Mouse (Mus musculus): ENCODE measurements around the gene Inppl1.

The Inppl1 gene

GRCm38 (mm10) chr7:101837606-101838471, at the start of gene Inppl1:
Gene Inppl1, minus strand, starts transcription at chr7:101838229.
- peak; percentile 78 for DNase-seq (ENCODE audit: low spot score)

DNA sequence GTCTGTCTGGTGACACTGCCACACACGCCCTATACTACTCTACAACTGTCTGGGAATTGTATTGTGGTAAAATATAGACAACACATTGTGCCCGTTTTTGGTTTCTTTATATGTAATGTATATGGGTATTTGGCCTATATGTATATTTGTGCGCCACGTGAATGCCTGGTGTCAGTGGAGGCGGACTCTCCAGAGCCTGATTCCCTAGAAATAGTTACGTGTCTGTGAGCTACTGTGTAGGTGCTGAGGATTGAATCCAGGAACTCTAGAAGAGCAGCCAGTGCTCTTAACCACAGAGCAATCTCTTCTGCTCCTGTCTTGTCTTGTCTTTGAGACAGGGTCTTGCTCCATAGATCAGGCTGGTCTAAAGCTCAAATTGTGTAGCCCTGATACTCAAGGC, 48.2 kb upstream of the Inppl1 start:
- DNase-seq (ENCODE audit: low spot score) = no peak

- DNase-seq (ENCODE audit: low spot score) = no peak
Measured at GRCm38 (mm10) chr7:101884160-101884559, 46.1 kb upstream of the Inppl1 start.

DNA sequence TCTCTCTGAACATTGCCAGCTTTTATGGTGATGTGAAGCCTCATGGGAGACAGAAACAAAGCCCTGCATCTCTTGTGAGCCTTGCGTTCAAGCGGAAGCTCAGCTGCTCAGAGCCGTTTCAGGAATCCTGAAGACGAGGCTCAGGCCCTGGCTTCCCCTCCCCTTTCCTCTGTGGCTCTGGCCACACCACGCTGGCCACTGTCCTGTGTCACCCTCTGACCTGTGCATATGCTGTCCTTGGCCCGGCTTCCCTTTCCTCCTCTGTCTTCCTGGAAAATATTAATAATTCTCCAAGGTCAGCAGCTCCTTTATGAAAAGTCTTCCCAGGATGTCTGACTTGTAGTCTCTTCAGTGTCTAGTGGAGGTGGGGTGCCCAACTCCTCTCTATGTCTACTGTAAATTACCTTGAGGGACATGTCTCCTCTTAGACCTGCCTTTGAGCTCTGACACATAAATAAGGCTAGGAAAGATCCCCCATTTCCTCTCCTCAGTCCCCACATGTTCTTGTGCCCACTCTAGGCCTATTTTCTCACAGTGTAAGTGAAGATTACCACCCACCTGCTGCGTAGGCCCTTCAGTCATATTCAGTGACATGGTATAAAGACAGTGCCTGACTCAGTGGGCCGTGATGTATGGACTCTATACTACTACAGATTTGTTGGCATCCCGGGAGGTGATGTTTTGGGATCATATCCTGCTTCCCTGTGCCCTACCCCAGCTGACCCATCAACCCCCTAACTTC, 44.6 kb upstream of the Inppl1 start:
- no peak for DNase-seq (ENCODE audit: low spot score)

GRCm38 (mm10) chr7:101880855-101881254, 42.8 kb upstream of the Inppl1 start:
- DNase-seq (ENCODE audit: low spot score) = peak; percentile 46

DNA sequence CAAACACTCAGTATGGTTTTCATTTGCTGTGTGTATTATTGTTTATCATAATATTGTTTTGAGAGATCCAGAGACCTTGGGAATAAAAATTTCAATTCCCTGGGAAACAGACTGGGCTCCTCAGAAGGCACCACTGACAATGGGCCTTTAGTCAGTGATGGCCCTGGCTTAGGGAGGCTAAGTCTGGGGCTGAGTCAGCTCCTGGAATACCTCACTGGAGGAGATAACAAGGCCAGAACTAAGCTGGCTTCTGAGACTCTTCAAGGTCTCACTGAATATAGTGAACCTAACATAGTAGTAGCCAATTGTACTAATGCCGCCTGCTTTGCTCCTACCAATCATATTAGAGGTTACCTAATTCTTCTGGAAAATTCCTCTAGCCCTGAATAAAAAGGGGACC, 37.9 kb upstream of the Inppl1 start:
- DNase-seq (ENCODE audit: low spot score) = no peak

GRCm38 (mm10) chr7:101871296-101871695, 33.3 kb upstream of the Inppl1 start:
- no peak for DNase-seq (ENCODE audit: low spot score)

DNA sequence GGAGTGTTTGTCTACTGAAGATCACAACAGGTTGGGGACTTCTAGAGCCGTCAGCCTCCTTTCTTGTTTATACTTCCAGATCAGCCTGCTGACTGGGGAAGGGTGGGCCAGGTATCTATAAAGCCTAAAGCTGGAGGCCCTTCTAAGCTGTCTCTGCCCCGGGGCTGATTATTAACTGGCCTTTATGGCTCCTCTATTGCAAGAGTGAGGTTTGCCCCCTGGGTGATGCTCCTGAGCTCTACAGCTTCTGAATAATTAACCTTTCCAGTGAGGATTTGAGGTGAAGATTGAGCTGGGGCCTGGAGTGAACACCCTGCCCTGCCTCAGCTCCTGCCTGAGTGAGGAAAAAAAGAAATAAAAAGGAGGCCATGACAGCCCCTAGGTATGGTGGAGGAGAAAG, 32.6 kb upstream of the Inppl1 start, which contains the start of gene Folr1:
Gene Folr1, minus strand, starts transcription at position 160 of the 400 bp plus-strand sequence.
- no peak for DNase-seq (ENCODE audit: low spot score)

- DNase-seq (ENCODE audit: low spot score) = no peak
Measured at GRCm38 (mm10) chr7:101869163-101869500, 31.1 kb upstream of the Inppl1 start.

DNA sequence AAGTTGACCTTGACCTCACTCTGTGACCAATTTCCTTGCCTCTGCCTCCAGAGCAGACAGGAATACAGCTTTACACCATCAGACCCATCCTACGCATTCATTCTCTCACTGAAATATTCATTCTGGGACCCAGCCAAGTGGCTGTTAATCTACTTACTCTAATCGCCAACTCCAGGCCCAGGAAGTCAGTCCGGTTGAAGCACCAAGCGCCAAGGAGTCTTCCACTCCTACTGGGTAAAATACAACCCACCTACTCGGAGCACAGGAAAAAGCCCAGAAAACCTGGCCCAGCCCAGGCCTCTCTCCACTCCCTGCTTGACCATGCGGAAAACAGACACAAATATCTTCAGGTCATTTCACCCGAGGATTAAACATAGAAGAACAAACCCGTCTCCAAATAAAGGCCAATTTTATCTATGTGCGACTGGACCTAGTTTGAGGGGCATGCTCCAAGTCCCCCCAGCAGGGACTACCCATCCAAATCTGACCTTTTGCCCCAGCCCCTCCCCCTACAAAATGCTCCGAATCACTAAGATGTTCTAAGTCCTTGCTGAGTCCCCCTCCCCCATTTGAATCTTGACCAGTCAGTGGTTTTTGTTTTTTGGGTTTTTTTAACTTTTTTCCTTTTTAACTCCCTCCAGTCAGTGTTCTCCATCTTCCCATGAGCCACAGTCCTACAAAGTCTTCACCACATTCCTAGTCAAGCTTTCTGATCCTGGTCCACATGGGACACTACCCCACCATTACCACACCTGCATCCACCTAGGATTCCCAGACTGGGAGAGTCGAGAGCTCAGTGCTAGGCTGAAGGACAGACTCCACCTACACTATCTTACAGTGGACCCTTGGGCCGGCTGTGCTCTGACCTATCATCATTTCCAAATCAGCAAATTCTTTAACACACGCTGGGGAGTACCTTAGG, 30.5 kb upstream of the Inppl1 start:
- no peak for DNase-seq (ENCODE audit: low spot score)

DNA sequence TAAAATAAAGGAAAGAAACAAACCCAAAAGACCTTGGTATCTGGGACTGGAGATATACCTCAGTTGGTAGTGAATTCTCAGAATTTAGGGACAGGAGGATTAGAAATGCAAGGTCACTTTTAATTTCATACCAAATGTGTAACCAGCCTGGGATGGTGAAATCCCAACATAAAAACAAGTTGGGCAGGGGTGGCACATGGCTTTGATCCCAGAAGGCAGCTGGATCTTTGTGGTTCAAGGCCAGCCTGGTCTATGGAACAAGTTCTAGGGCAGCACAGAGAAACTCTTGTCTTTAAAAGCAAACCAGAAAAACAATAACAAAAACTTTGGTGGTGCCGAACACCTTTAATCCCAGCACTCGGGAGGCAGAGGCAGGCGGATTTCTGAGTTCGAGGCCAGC, 29.5 kb upstream of the Inppl1 start:
- no peak for DNase-seq (ENCODE audit: low spot score)

DNA sequence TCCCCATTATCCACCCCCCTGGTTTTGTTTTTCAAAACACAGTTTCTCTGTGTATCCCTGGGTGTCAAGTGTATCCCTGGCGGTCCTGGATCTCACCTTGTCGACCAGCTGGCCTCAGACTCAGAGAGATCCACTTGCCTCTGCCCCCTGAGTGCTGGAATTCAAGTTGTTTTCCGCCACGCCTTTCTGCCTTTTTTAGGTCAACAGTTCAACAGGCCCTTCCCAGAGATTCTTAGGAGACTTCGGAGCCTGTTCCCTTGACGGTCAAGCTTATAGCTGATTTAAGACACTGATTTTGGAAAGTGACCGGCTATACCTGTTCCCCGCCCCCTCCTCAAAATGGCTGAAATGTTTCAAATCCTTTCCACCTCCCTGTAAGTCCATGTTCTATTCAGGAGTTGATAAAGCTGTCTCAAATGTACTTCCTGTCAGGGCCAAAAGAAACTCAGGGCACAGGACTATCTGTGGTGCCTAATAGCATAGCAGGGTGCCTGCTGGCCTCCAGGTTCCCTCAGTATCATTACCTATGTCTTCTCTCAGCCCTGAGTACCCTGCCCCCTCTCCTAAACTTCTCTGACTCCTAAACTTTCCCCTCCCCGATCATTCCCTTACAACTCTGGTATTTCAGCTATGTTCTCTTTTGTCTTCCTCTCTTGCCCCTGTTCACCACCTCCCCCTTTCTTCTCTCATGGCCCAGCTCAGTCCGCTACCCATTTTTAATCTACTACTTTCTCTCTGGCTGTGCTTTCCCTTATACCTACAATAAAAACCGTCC, 28.6 kb upstream of the Inppl1 start:
- no peak for DNase-seq (ENCODE audit: low spot score)

DNA sequence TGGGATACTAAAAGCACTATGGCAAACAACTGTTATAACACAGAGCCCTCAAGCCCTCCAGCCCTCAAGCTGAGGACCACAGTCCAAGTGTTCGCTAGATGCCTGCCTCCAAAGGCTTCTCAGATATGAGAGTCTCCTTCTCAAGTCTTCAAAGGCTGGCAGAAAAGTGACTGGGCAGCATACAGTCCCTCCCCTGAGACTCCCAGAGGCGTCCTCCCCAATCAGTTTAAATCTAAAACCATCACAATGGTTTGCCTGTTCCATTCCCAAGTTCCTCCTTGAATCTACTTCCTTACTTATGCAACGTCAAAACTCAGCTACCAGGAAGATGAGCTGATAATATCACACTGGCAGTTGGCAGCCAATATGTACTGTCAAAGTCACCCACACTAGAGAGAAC, 25.4 kb upstream of the Inppl1 start, which contains the start of gene Anapc15:
Gene Anapc15, plus strand, starts transcription at position 301 of the 400 bp plus-strand sequence.
- no peak for DNase-seq (ENCODE audit: low spot score)

GRCm38 (mm10) chr7:101862291-101862690, 24.3 kb upstream of the Inppl1 start:
- no peak for DNase-seq (ENCODE audit: low spot score)

DNA sequence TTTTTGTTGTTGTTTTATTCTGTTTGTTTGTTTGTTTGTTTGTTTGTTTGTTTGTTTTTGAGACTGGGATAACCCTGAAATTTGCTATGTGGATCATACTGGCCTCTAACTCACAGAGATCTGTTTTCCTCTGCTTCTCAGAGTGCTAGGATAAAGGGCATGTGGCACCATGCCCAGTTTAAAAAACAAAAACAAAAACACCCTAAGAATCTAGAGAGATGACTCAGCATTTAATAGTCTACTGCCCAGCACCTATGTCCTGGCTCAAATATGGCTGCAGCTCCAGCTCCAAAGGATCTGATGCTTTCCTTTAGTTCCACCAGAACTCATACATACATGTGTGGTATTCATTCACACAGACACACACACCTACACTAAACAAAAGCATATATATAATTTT, 22.9 kb upstream of the Inppl1 start:
- no peak for DNase-seq (ENCODE audit: low spot score)

GRCm38 (mm10) chr7:101858362-101858761, 20.3 kb upstream of the Inppl1 start:
- peak; percentile 28 for DNase-seq (ENCODE audit: low spot score)

- no peak for DNase-seq (ENCODE audit: low spot score)
Measured at GRCm38 (mm10) chr7:101857094-101857493, 19.1 kb upstream of the Inppl1 start, which contains the start of gene Folr2. Gene Folr2, minus strand, starts transcription at chr7:101857194.

DNA sequence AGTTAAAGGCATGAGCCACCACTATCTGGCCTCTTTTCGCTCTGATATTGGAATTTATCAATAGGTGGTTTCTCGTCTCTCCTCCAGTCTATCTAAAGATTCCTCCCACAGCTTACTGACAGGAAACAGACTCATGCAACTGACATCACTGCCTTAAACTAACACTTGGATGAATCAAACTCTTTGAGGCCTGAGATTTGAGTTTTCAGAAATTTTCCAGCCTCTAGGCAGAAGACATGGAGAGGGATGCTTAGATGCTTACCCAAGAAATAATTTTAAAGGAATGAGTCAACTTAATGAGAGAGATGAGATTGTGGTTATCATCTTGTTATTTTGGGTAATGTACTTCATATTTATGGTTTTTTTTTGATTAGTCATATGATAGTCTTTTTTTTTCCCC, 15.8 kb upstream of the Inppl1 start:
- no peak for DNase-seq (ENCODE audit: low spot score)

DNA sequence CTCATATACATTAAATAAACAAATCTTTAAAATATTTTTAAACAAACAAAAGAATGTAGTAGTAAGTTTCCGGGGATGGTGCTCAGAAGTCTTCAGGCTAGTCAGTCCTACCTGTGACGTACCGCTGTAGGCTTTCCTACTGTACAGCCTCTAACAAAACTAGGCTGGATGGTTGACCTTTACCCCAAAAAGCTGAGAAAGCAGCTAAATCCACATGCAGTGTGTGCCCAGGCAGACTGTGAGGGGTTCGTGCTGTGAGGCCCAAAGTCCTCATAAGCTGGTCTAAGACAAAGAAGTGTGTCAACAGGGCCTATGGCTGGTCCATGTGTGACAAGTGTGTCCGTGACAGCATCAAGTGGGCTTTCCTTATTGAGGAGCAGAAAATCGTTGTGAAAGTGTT, 14.8 kb upstream of the Inppl1 start:
- no peak for DNase-seq (ENCODE audit: low spot score)

DNA sequence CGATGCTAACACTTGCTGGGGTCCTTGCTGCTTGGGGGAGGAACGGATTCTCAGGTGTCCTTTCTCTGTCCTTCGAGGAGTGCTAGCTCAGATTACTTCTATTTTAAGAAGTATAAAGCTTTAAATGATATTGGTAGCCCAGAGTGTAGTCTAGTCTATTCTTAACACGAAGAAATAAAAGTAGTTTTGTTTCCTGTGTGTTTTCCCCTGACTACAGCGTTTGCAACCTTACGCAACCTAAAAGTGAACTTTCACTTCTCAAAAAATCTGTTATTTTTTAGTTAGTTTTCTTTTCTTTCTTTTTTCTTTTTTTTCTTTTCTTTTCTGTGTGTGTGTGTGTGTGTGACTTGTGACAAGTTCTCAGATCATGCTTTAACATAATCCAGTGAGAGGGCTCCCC, 13.7 kb upstream of the Inppl1 start:
- DNase-seq (ENCODE audit: low spot score) = no peak

- no peak for DNase-seq (ENCODE audit: low spot score)
Measured at GRCm38 (mm10) chr7:101847934-101848333, 9.9 kb upstream of the Inppl1 start.
